Mouse (Mus musculus): ENCODE results near the gene Barhl1. TPM values are rescaled to one million over a fixed set of nuclear protein-coding genes. Genes with fewer than 3 reads are reported as not detected.

Gene Barhl1
- total and polyA plus RNA-seq, 3 experiments: 0.15 to 0.47 TPM; not detected in 1

DNA sequence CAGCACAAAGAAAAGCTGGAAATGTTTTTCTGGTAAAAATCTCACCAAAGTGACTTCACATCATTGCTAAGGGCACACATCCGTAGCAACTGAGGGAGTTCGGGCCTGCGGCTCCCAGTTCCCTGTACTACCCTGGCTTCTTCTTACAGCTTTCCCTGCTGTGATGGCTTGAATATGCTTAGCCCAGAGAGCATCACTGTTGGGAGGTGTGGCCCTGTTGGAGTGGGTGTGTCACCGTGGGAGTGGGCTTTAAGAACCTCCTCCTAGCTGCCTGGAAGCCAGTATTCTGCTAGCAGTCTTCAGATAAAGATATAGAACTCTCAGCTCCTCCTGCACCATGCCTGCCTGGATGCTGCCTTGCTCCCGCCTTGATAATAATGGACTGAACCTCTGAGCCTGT lies 45.2 kb upstream of the Barhl1 start:
- no peak for TF ChIP-seq ELF1 (IDR thresholded peaks at IDR 0.05; ENCODE audit: low read depth, low read length)
- no peak for TF ChIP-seq CHD1 (IDR thresholded peaks at IDR 0.05; ENCODE audit: low read depth, low read length)
- TF ChIP-seq ZC3H11A (IDR thresholded peaks at IDR 0.05; ENCODE audit: low read depth, low read length): no peak
- TF ChIP-seq POLR2A (IDR thresholded peaks at IDR 0.05; ENCODE audit: control insufficient read depth in 1 of 2, insufficient read depth in 1 of 2, low read depth in 1 of 2, low read length in 2 of 2, poor library complexity in 1 of 2): no peak
- TF ChIP-seq SIN3A (IDR thresholded peaks at IDR 0.05; ENCODE audit: low read length): no peak
- no peak for TF ChIP-seq MAFK (IDR thresholded peaks at IDR 0.05; ENCODE audit: borderline replicate concordance, low read depth, low read length)
- no peak for TF ChIP-seq MYB (IDR thresholded peaks at IDR 0.05; ENCODE audit: low read depth, low read length)
- no peak for TF ChIP-seq POLR2AphosphoS5 (IDR thresholded peaks at IDR 0.05; ENCODE audit: borderline replicate concordance, low read depth, low read length)
- no peak for TF ChIP-seq ZNF384 (IDR thresholded peaks at IDR 0.05; ENCODE audit: low read depth, low read length)
- TF ChIP-seq USF1 (IDR thresholded peaks at IDR 0.05; ENCODE audit: low read depth, low read length): no peak
- no peak for TF ChIP-seq MAX (IDR thresholded peaks at IDR 0.05; ENCODE audit: low read length)
- Histone ChIP-seq H3K27me3 (ENCODE audit: control insufficient read depth in 1 of 2, insufficient read depth in 2 of 2, low read length in 2 of 2) (no peaks in the 10 kb centered on the region), H3K27ac (ENCODE audit: control insufficient read depth, low read depth, low read length) (no peak overlapping the region), H3K9ac (ENCODE audit: control insufficient read depth, low read depth, low read length, poor library complexity, severe bottlenecking) (no peak overlapping the region), H3K9me3 (replicated peaks; ENCODE audit: insufficient read depth, low read length) (no peaks in the 10 kb centered on the region), H3K4me1 (ENCODE audit: control insufficient read depth in 1 of 2, insufficient read depth in 2 of 2, low read length in 2 of 2) (0 out of 4 replicates have a peak, but pooled peaks cover 0 to 4% of the 10 kb centered on the region in 2 experiments), H3K4me3 (ENCODE audit: control insufficient read depth in 1 of 2, insufficient read depth in 1 of 2, low read depth in 2 of 2, low read length in 2 of 2) (no peak overlapping the region), H3K36me3 (ENCODE audit: control insufficient read depth in 1 of 2, insufficient read depth in 2 of 2, low read length in 2 of 2) (no peaks in the 10 kb centered on the region), H3K79me2 (ENCODE audit: control insufficient read depth, insufficient read depth, low read length, poor library complexity) (0 out of 2 replicates have a peak, but pooled peaks cover 1% of the 10 kb centered on the region)
- DNase-seq (ENCODE audit: low read depth, low spot score): no peak

DNA sequence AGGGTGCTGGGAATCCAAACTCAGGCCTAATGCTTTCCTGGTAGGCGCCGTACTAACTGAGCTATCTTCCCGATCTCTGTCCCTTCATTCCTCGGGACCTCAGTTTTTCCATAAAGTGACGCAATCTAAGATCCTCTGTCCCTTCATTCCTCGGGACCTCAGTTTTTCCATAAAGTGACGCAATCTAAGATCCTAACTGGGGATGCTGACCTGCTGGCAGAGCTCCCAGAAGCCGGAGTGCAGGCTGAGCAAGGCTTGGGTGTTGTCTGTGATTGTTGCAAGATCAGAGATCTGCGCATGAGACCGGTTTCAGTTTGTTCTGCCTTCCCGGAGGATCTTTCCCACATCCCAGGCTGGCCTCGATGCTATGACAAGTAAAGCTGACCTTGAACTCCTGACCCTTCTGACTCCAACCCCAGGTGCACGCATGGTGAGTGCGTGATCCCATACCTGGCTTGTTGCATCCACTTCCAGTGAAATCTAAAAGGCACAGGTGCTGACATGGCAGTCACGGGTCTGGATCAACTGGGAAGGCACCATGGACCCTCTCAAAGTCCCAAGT lies 44.6 kb upstream of the Barhl1 start:
- TF ChIP-seq TCF12 (IDR thresholded peaks at IDR 0.05; ENCODE audit: low read depth, low read length) (no peak), ZC3H11A (IDR thresholded peaks at IDR 0.05; ENCODE audit: low read depth, low read length) (no peak), MXI1 (IDR thresholded peaks at IDR 0.05; ENCODE audit: low read depth, low read length) (no peak), TAL1 (IDR thresholded peaks at IDR 0.05; ENCODE audit: low read length) (no peak), EP300 (IDR thresholded peaks at IDR 0.05; ENCODE audit: low read depth in 1 of 2, low read length in 2 of 2) (no peak), ELF1 (IDR thresholded peaks at IDR 0.05; ENCODE audit: low read depth, low read length) (no peak), ZNF384 (IDR thresholded peaks at IDR 0.05; ENCODE audit: low read depth, low read length) (no peak), MEF2A (IDR thresholded peaks at IDR 0.05; ENCODE audit: extremely low read depth, insufficient replicate concordance, low read depth, low read length, poor library complexity, severe bottlenecking) (no peak), NELFE (IDR thresholded peaks at IDR 0.05; ENCODE audit: low read depth, low read length) (no peak), SIN3A (IDR thresholded peaks at IDR 0.05; ENCODE audit: low read length) (no peak), MYC (IDR thresholded peaks at IDR 0.05; ENCODE audit: low read depth, low read length) (no peak), BHLHE40 (IDR thresholded peaks at IDR 0.05; ENCODE audit: borderline replicate concordance, low read depth, low read length) (no peak), TBP (IDR thresholded peaks at IDR 0.05; ENCODE audit: low read depth, low read length) (no peak), USF1 (IDR thresholded peaks at IDR 0.05; ENCODE audit: low read depth, low read length) (no peak), GABPA (IDR thresholded peaks at IDR 0.05; ENCODE audit: low read depth, low read length) (no peak), POLR2AphosphoS5 (IDR thresholded peaks at IDR 0.05; ENCODE audit: borderline replicate concordance, low read depth, low read length) (no peak), MYB (IDR thresholded peaks at IDR 0.05; ENCODE audit: low read depth, low read length) (no peak)
- Histone ChIP-seq H3K27me3 (ENCODE audit: control insufficient read depth in 1 of 2, insufficient read depth in 2 of 2, low read length in 2 of 2) (no peaks in the 10 kb centered on the region), H3K36me3 (ENCODE audit: control insufficient read depth in 1 of 2, insufficient read depth in 2 of 2, low read length in 2 of 2) (no peaks in the 10 kb centered on the region), H3K4me3 (ENCODE audit: control insufficient read depth in 1 of 2, insufficient read depth in 1 of 2, low read depth in 2 of 2, low read length in 2 of 2) (no peak overlapping the region), H3K9me3 (replicated peaks; ENCODE audit: insufficient read depth, low read length) (no peaks in the 10 kb centered on the region), H3K4me1 (ENCODE audit: control insufficient read depth in 1 of 2, insufficient read depth in 2 of 2, low read length in 2 of 2) (0 out of 4 replicates have a peak, but pooled peaks cover 0 to 4% of the 10 kb centered on the region in 2 experiments), H3K9ac (ENCODE audit: control insufficient read depth, low read depth, low read length, poor library complexity, severe bottlenecking) (no peak overlapping the region), H3K27ac (ENCODE audit: control insufficient read depth, low read depth, low read length) (no peak overlapping the region), H3K79me2 (ENCODE audit: control insufficient read depth, insufficient read depth, low read length, poor library complexity) (peaks cover 4% of the 10 kb centered on the region; the same call in 1 of the 2 replicates)
- no peak for DNase-seq (ENCODE audit: low read depth, low spot score)
